Mouse (Mus musculus) neural tube, embryonic 14.5 days (tissue): ENCODE results near the gene Tff1. TPM values are rescaled to one million over a fixed set of nuclear protein-coding genes. Genes with fewer than 3 reads are reported as not detected.

Experiments
- ATAC-seq: fragments of 200-750 bp; cut with Nextera tagmentation; 2 replicates; pipeline ENCODE4 v1.8.0; 2017; ENCODE audit warnings: low read depth, mild to moderate bottlenecking, moderate TSS enrichment, moderate library complexity
- H3K27ac ChIP-seq: fragments of 300-500 bp; sonication (generic); 2 replicates; pipeline ENCODE4 v1.5.1; 2014; ENCODE audit warnings: low read depth, mild to moderate bottlenecking, control low read depth, low read length, moderate library complexity, mixed read lengths
- H3K27me3 ChIP-seq: fragments of 300-500 bp; sonication (generic); 2 replicates; pipeline ENCODE4 v1.6.1; 2014; ENCODE audit warnings: low read length; ENCODE audit not compliant: control insufficient read depth, insufficient read depth
- H3K36me3 ChIP-seq: fragments of 300-500 bp; sonication (generic); 2 replicates; pipeline ENCODE4 v1.6.1; 2014; ENCODE audit warnings: low read length, mixed read lengths; ENCODE audit not compliant: control insufficient read depth, insufficient read depth
- H3K4me1 ChIP-seq: fragments of 300-500 bp; sonication (generic); 2 replicates; pipeline ENCODE4 v1.6.1; 2014; ENCODE audit warnings: low read length; ENCODE audit not compliant: control insufficient read depth, insufficient read depth
- H3K4me2 ChIP-seq: fragments of 300-500 bp; sonication (generic); 2 replicates; pipeline ENCODE4 v1.6.1; 2014; ENCODE audit warnings: mild to moderate bottlenecking, low read depth, low read length, control low read depth
- H3K4me3 ChIP-seq: fragments of 300-500 bp; sonication (generic); 2 replicates; pipeline ENCODE4 v1.5.1; 2014; ENCODE audit warnings: low read depth, low read length, control low read depth, mixed read lengths
- H3K9ac ChIP-seq: fragments of 300-500 bp; sonication (generic); replicated peaks from 2 replicates; pipeline ENCODE4 v1.6.1; 2014; ENCODE audit warnings: low read depth, mild to moderate bottlenecking, control low read depth, low read length, mixed read lengths
- H3K9me3 ChIP-seq: fragments of 300-500 bp; sonication (generic); 2 replicates; pipeline ENCODE4 v1.6.1; 2016; ENCODE audit warnings: low read length; ENCODE audit not compliant: control insufficient read depth
- WGBS: fragments of 180-500 bp; shearing (Covaris S2); extraction: QIAGEN DNeasy Blood & Tissue Kit; methylation state at CpG from one replicate; pipeline ENCODE4 v1.1.7; 2014; 5-methylcytosine and 5-hydroxymethylcytosine counted together
- polyA plus RNA-seq: library from polyadenylated mRNA; unstranded; fragments of >200 nt; fragmentation: Nextera tagmentation; extraction: Ambion mirVana; gene quantifications from 2 replicates; pipeline ENCODE4 v1.2.1, GENCODE M21; 2014

Tff1 gene
- polyA plus RNA-seq = not detected in 2 replicates

DNA sequence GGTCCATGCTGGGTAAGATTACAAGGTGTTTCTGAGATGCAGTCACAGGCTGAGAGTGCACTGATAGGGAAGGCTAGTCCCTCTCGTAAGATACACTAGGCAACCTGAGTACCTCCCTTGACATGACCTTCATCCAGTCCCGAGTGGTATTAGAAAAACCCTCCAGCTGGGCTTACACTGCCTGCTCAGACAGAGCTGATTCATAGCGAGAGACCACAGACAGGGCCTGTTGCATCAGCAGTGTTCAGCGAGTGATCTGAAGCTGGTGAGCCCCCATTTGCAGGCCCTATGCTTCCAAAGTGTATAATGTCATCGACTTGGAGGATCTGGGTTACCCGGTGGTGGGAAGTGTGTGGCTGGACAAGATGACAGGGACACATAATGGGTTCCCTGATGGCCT, at the start of gene Tff1:
Gene Tff1, minus strand, starts transcription at position 151 of the 400 bp plus-strand sequence.
- WGBS = 90% methylated on average over 6 of the region's 6 CpGs
- no peak within 1 kb of the TSS for H3K9ac ChIP-seq
- H3K4me1 ChIP-seq = no peaks in the 10 kb centered on the region
- no peak within 1 kb of the TSS for H3K27ac ChIP-seq
- H3K4me3 ChIP-seq = no peak within 1 kb of the TSS
- H3K36me3 ChIP-seq = no peaks in the 10 kb centered on the region
- no peaks in the 10 kb centered on the region for H3K27me3 ChIP-seq
- no peak for ATAC-seq
- no peak within 1 kb of the TSS for H3K4me2 ChIP-seq
- no peaks in the 10 kb centered on the region for H3K9me3 ChIP-seq

DNA sequence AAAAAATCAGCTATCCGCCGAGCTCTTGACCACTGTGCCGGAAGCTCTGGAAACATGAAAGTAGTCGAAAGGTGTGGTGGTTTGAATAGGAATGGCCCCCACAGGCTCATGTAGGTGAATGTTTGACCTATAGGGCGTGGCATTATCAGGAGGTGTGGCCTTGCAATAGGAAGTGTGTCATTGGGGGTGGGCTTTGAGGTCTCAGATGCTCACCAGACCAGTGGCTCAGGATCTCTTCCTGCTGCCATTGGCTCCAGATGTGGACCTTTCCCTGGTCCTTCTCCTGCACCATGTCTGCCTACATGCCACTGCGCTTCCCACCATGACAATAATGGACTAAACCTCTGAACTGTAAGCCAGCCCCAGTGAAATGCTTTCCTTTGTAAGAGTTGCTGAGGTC, 46.8 kb upstream of the Tff1 start:
- Histone ChIP-seq H3K4me3 (no peak overlapping the region), H3K36me3 (no peaks in the 10 kb centered on the region), H3K9me3 (no peaks in the 10 kb centered on the region), H3K4me2 (no peak overlapping the region), H3K4me1 (no peaks in the 10 kb centered on the region), H3K27me3 (no peaks in the 10 kb centered on the region), H3K9ac (no peak overlapping the region), H3K27ac (no peak overlapping the region)
- ATAC-seq = no peak
- 92% methylated on average over 6 of the region's 6 CpGs for WGBS

DNA sequence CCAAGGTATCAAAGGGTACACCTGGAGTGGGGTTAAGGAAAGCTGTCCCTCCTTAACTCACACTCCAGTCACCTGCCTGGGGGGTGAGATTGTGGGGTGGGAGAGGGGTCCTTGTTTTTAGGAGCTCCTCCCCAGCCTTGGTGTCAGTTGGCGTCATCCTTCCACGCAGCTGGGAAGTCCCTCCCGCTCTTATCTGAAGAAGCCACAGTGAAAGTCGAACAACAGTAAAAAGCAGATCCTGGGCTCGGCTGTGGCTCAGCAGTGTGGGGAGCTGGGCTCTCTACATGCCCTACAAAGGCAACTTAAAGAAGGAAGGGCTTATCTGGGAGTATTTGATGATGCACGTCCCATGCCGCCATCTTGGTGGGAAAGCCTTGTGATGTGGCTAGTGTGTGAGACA, 45.2 kb upstream of the Tff1 start:
- H3K4me2 ChIP-seq = no peak overlapping the region
- no peaks in the 10 kb centered on the region for H3K36me3 ChIP-seq
- H3K4me3 ChIP-seq = no peak overlapping the region
- no peak overlapping the region for H3K27ac ChIP-seq
- no peak for ATAC-seq
- WGBS = 95% methylated on average over 7 of the region's 7 CpGs
- H3K4me1 ChIP-seq = no peaks in the 10 kb centered on the region
- no peaks in the 10 kb centered on the region for H3K27me3 ChIP-seq
- H3K9me3 ChIP-seq = no peaks in the 10 kb centered on the region
- H3K9ac ChIP-seq = no peak overlapping the region

DNA sequence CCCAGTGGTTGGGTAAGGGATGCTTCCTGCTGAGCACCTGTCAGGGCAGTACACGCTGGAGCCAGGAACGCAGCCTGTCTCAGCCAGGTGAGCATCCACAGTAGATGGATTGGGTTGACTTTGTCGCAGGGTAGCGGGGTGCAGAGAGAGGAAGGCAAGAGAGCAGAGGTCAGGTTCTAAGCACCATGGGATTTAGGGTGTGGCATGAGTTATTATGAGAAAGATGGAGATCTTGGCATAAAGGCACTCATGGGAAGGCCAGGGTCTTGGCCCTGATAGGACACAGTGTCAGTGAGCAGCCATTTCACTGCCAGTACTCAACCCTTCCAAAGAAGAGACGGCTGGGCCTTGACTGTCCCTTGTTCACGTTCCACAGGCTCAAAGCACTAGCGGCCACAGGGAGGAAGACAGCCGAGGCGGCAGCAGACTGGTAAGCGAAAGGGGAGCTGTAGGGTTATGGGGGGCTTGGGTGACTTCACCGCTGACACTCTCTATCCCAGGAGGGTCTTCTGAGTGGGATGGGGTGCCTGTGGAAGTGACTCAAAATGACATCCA, 44.4 kb upstream of the Tff1 start:
- 89% methylated on average over 11 of the region's 11 CpGs for WGBS
- H3K27me3 ChIP-seq = no peaks in the 10 kb centered on the region
- no peak overlapping the region for H3K4me3 ChIP-seq
- ATAC-seq = no peak
- no peak overlapping the region for H3K4me2 ChIP-seq
- H3K36me3 ChIP-seq = no peaks in the 10 kb centered on the region
- H3K27ac ChIP-seq = no peak overlapping the region
- no peak overlapping the region for H3K9ac ChIP-seq
- H3K4me1 ChIP-seq = no peaks in the 10 kb centered on the region
- H3K9me3 ChIP-seq = no peaks in the 10 kb centered on the region

DNA sequence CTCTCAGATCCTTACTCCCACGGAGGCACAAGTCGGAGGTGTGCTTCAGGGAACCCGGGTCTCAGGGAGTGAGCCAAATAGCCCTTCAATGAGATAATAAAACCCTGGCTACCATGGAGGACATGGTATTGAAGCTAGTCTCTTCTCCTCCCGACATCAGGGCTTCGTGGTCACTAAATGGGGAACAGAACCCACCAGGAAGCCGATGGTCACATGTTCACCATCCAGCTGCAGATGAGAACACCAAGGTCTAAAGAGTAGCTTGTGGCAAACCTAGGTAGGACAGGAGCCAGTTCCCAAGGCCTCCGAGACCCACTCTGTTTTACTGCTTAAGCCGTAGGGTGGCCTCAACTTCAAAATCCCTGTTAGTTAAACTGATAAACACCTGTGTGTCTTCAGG, 43.6 kb upstream of the Tff1 start:
- no peaks in the 10 kb centered on the region for H3K9me3 ChIP-seq
- no peaks in the 10 kb centered on the region for H3K27me3 ChIP-seq
- no peak overlapping the region for H3K4me2 ChIP-seq
- ATAC-seq = no peak
- H3K36me3 ChIP-seq = no peaks in the 10 kb centered on the region
- no peak overlapping the region for H3K4me3 ChIP-seq
- H3K4me1 ChIP-seq = no peaks in the 10 kb centered on the region
- 77% methylated on average over 8 of the region's 8 CpGs for WGBS
- H3K9ac ChIP-seq = no peak overlapping the region
- H3K27ac ChIP-seq = no peak overlapping the region

DNA sequence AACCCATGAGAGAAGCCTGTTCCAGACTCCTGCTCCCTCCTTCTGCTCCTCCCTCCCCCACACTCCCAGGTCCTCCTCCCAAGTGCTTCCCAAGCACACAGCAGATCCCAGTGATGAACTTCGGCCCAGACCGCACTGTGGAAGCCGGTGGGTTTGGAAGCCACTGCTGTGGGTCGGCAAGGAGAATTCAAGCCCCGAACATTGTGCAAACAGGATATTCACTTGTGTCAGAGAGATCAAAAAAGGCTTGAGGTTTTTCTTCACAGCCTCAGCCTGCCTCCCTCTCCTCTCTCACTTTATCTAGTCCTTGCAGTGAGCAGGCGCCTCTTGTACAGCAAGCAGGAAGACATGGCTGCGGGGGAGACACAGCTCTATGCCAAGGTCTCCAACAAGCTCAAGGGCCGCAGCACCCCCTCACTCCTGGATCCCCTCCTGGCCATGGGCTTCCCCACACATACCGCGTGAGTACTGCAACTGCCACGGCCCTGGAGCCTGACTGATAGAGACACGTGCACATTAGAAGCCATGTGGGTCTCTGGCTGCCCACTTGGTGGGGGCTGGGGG, 42.8 kb upstream of the Tff1 start, which contains the start of gene Ubash3a:
Gene Ubash3a, plus strand, starts transcription at position 103 of the 564 bp plus-strand sequence.
- H3K36me3 ChIP-seq = no peaks in the 10 kb centered on the region
- H3K9ac ChIP-seq = no peak within 1 kb of the TSS
- no peaks in the 10 kb centered on the region for H3K27me3 ChIP-seq
- 81% methylated on average over 12 of the region's 12 CpGs for WGBS
- H3K9me3 ChIP-seq = no peaks in the 10 kb centered on the region
- ATAC-seq = no peak
- no peak within 1 kb of the TSS for H3K27ac ChIP-seq
- H3K4me1 ChIP-seq = no peaks in the 10 kb centered on the region
- no peak within 1 kb of the TSS for H3K4me2 ChIP-seq
- no peak within 1 kb of the TSS for H3K4me3 ChIP-seq

DNA sequence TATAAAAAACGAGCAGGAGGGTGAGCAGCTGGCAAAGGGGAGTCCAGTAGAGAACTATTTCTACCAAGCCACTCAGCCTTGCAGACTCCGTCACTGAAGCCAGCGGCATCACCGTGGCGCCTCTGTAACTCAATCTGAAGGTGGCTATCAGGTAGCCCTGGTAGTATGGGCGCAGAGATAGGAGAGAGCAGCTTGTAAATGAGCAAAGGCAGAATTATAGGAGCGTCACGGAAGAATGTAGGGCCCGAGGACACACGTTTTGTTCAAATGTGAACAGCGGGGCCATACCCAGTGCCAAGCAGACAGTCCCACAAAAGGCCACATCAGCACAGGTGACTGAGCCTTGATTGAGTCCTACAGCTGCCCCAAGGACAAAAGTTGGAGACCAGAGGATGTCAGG, 33.8 kb upstream of the Tff1 start, which contains the start of gene Tmprss3:
Gene Tmprss3, minus strand, starts transcription at position 101 of the 400 bp plus-strand sequence.
- Histone ChIP-seq H3K9ac (no peak within 1 kb of the TSS), H3K9me3 (no peaks in the 10 kb centered on the region), H3K4me2 (no peak within 1 kb of the TSS), H3K4me3 (no peak within 1 kb of the TSS), H3K4me1 (no peaks in the 10 kb centered on the region), H3K36me3 (no peaks in the 10 kb centered on the region), H3K27me3 (no peaks in the 10 kb centered on the region), H3K27ac (no peak within 1 kb of the TSS)
- ATAC-seq = no peak
- WGBS = 80% methylated on average over 11 of the region's 11 CpGs

DNA sequence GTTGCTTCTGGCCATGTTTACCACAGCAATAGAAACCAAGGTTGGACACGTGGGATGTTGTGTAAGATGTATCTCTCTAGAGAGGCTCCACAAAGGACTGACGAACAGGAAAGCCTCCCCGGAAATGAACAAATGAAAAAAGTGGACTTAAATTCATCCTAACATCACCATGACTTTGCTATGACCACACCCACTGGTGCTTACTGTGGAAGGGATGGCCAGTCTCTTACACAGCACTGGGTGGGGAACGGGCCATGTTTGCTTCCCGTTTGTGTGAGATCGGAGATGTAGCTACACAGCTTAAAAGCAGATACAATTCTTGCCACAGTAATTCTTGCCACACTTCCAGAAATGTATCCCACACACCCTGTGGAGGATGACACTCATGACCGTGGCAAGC, 31.2 kb upstream of the Tff1 start:
- Histone ChIP-seq H3K27ac (no peak overlapping the region), H3K9me3 (no peaks in the 10 kb centered on the region), H3K4me1 (no peaks in the 10 kb centered on the region), H3K9ac (no peak overlapping the region), H3K36me3 (no peaks in the 10 kb centered on the region), H3K4me3 (no peak overlapping the region), H3K27me3 (no peaks in the 10 kb centered on the region), H3K4me2 (no peak overlapping the region)
- no peak for ATAC-seq
- 89% methylated on average over 7 of the region's 7 CpGs for whole genome bisulfite sequencing

DNA sequence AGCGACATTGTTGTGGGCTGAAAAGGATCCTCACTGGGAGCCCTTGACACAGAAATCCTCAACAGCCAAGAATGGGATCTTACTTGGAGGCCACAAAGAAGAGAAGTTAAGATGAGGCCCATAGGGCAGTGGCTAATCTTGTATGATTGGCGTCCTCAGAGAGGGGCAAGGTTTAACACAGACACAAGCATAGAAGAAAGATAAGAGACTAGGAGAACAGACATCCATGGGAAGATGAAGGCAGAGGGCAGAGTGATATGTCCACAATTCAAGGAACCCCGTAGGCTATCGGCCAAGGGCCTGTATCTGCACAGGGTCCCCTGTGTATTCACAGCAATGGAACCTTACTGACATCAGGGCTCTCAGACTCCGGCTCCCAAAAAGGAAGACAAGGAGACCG, 30.1 kb upstream of the Tff1 start:
- Histone ChIP-seq H3K27me3 (no peaks in the 10 kb centered on the region), H3K4me1 (no peaks in the 10 kb centered on the region), H3K9ac (no peak overlapping the region), H3K27ac (no peak overlapping the region), H3K4me2 (no peak overlapping the region), H3K36me3 (no peaks in the 10 kb centered on the region), H3K4me3 (no peak overlapping the region), H3K9me3 (no peaks in the 10 kb centered on the region)
- WGBS = 95% methylated on average over 6 of the region's 6 CpGs
- ATAC-seq = no peak
